Mouse (Mus musculus): ENCODE measurements around the gene Hspa12b. TPM values are rescaled to one million over a fixed set of nuclear protein-coding genes. Genes with fewer than 3 reads are reported as not detected.

Hspa12b gene
- not detected for polyA plus RNA-seq (2017; shearing (Covaris generic))

DNA sequence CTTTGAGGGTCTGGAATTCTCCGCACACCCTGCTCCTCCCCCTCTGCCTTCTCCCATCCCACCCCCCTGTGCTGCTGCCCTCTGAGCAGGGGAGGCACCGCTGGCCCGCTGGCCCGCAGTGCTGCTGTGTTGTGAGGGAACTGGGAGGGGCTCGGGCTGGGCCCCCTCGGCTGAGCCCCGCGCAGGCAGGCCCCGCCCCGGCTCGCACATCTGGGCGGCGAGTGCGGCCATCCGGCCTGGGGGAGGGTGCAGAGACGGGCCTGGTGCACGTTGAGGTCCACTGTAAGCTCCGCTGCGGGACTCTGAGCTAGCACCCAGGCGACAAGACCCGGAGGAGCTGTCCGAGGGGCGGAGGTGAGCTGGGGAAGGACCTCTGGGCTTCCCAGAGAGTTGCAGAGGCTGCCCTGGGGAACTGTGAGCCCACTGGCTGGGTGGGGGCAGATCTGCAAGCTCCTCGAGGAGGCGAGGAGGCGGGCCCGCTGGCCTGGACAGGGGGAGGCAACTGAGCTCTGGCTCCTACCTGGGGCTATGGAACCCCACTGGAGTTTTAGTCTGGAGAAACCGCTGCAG is at the start of gene Hspa12b:
Hspa12b (plus strand) TSS at position 120 of the 570 bp plus-strand sequence.

DNA sequence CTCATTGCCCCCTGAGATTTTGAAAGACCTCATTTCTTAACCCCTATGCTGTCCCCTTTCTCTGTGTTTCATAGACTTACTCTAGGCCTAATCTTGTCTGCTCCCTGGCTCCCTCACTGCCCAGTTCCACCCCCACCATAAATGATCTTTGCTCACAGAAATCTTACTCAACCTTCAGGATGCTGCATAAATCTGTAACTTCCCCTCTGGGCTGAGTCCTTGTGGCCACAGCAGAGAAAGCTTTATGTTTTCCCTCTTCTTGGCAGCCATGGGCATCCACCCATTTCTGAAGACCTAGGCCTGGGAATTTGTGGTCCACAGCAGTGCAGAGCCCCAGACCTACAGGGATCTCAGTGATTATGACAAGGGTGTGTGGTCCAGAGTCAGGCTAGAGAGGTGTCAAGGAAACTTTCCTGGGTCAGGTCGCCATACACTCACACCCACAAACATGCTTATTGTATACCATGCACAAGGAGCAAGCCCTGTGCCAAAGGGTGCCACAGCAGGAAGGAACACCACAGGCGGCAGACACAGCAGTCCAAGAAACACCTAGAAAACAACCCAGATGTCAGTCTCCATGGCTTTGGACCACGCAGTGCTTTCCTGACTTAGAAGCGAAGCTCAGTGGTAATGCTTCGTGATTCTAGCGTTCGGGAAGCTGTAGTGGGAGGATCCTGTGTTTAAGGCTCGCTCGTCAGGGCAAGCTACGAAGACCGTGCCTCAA is 40.3 kb upstream of the Hspa12b start, which contains the start of gene Siglec1:
Siglec1 (minus strand) TSS at position 99 of the 724 bp plus-strand sequence.

DNA sequence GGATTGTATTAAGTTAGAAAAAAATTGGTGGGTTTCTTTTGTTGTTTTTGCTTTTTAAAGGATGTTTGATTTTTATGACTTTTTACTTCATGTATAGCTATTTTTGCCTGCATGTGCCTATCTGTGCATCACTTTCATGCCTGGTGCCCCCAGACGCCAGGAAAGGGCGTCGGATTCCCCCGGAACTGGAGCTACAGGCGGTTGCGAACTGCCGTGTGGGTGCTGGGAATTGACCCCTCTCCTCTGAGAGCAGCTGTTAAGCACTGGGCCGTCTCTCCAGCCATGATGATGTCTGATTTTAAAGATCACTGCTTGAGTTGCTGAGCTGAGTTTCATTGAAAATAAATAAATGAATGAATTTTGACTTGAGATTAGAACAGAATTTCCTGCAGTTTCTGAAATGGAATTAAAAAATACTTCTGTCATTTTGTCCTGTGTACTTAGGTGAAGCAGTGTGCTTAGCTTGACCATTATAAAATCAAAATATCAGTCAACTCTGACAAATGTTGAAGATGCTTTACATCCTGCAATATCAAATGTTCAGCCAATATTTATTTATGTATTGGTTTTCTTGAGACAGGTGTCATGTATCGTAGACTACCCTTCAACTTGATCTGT is 6.0 kb downstream of the Hspa12b start, which contains the start of gene Gm11037:
Gm11037 (plus strand) TSS at position 568 of the 618 bp plus-strand sequence.

DNA sequence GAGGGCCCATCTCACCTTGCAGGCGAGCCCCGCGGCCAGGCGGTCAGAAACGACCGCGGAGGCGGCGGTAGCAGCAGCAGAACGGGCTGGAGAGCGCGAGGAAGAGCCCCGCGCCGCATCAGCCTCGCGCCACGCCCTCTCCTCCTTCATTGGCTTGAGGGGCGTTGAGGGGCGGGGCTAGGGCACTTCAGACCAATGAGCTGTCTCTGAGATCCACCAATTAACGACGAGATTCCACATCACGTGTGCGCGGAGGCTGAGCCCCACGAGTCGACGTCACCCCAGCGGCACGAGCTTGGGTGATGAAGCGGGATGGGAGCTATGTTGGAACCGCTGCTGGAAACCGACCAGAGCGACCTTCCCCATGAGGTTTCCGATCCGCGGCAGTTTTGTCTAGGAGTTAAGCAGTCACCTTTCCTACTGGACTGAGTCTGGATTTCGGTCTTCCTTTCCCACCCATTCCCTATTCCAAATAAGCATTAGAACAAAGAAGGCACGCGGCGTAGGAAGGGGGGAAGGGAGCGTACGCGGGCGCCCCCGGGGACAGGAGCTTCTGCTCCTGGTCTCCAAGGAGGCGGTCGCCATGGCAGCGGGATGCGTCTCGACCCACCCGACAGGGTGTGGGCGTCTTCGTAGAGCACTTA is 33.0 kb downstream of the Hspa12b start, which contains the start of gene 1700037H04Rik:
1700037H04Rik (minus strand) TSS at position 144 of the 644 bp plus-strand sequence.

DNA sequence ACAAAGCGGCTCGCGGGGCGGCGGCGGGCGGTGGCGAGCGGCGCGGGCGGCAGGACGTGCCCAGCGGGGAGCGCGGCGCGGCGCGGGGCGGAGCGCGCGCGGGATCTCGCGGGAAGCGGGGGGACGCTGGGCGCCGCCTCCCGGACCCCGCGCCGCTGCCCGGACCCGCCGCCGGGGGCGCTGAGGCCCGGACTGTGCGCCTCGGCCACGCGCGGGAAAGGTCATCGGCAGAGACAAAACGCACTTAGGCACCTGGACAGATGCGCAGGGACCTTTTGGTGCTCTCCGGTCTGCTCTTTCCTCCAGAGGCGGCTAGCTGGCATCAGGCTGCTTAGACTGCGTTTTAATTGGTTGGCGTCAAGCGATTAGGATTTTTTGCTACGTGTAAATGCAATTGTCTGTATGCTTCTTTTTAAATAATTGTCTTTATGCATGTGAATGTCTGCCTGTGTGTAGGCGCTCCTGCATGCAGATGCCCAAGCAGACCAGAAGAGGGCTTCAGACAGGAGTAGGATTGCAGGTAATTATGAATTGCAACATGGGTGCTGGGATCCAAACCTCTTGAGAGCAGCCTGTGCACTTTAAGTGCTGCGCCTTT is 53.0 kb downstream of the Hspa12b start, which contains the start of gene Cenpb:
Cenpb (minus strand) TSS at position 78 of the 598 bp plus-strand sequence.

DNA sequence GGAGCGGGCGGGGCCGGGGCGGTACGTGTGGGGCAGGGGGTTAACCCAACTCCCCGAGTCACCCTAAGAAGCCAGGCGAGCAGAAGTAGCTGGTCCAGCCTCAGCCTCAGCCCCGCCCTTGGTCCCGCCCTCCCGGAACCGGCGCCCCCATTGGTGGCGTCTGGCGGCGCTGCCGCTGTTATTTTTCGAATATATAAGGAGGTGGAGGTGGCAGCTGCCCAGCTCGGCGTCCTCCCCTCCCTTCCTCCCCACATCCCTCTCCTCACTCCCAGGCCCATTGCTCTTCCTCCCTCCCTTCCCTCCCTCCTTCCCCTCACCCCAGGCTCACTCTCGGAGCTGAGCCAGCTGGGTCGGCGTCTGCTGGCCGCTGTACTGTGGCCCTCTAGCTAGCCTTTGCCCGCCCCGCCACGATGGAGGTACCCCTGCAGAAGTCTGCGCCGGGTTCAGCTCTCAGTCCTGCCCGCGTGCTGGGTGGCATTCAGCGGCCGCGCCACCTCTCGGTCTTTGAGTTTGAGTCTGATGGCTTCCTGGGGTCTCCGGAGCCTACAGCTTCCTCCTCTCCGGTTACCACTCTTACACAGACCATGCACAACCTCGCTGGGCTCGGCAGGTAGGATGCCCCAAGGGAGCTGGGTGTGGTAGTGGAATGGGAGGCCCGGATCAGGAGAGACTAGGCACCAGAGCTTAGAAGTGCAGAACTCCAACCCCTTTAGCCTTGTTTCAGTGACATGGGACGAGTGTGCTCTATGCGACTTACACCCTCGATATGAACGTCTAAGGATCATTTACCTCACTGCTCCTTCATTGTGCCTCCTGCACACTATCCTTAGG is 59.9 kb downstream of the Hspa12b start, which contains the start of the genes Cdc25b and Spef1:
Cdc25b (plus strand) TSS at position 179 of the 831 bp plus-strand sequence.
Spef1 (minus strand) TSS at position 512 of the 831 bp plus-strand sequence.

Other genes starting within 250 kb of the Hspa12b start
- 10 to 100 TPM; 16.0 to 18.9 TPM for gene 4930402H24Rik, start 220.9 kb upstream of the Hspa12b start, polyA plus RNA-seq (2017; shearing (Covaris generic))
- 10 to 100 TPM in 1 of 2 experiments, 1 to 10 TPM in 1; 9.1 to 11.2 TPM for gene Atrn, start 220.8 kb upstream of the Hspa12b start, polyA plus RNA-seq (2017; shearing (Covaris generic))
- under 1 TPM in 1 of 2 experiments, not detected in 1; 0.74 TPM for gene Gfra4, start 84.2 kb upstream of the Hspa12b start, polyA plus RNA-seq (2017; shearing (Covaris generic))
- 1 to 10 TPM in 1 of 2 experiments, under 1 TPM in 1; 0.24 to 1.2 TPM for gene Adam33, start 63.5 kb upstream of the Hspa12b start, polyA plus RNA-seq (2017; shearing (Covaris generic))
- 1 to 10 TPM in 1 of 2 experiments, under 1 TPM in 1; 0.47 to 1.5 TPM for gene Siglec1, start 40.5 kb upstream of the Hspa12b start, polyA plus RNA-seq (2017; shearing (Covaris generic))
- not detected for gene Gm11037, start 6.2 kb downstream of the Hspa12b start, polyA plus RNA-seq (2017; shearing (Covaris generic))
- gene 1700037H04Rik, start 32.8 kb downstream of the Hspa12b start, polyA plus RNA-seq (2017; shearing (Covaris generic)) = 10 to 100 TPM; 29.1 to 30.9 TPM
- 1 to 10 TPM; 4.0 to 7.9 TPM for gene Cenpb, start 52.8 kb downstream of the Hspa12b start, polyA plus RNA-seq (2017; shearing (Covaris generic))
- 100 to 1,000 TPM in 1 of 2 experiments, 10 to 100 TPM in 1; 71.8 to 191 TPM for gene Cdc25b, start 59.7 kb downstream of the Hspa12b start, polyA plus RNA-seq (2017; shearing (Covaris generic))
- gene Spef1, start 60.0 kb downstream of the Hspa12b start, polyA plus RNA-seq (2017; shearing (Covaris generic)) = under 1 TPM; 0.45 to 0.85 TPM
- gene Ap5s1, start 79.8 kb downstream of the Hspa12b start, polyA plus RNA-seq (2017; shearing (Covaris generic)) = 10 to 100 TPM; 17.8 to 24.0 TPM
- gene Mavs, start 106.8 kb downstream of the Hspa12b start, polyA plus RNA-seq (2017; shearing (Covaris generic)) = 10 to 100 TPM; 16.4 to 25.0 TPM
- gene Pank2, start 135.2 kb downstream of the Hspa12b start, polyA plus RNA-seq (2017; shearing (Covaris generic)) = 100 to 1,000 TPM; 105 to 110 TPM
- gene Rnf24, start 225.6 kb downstream of the Hspa12b start, polyA plus RNA-seq (2017; shearing (Covaris generic)) = under 1 TPM; 0.23 to 0.56 TPM

Data from activated CD4-positive, CD25-positive, alpha-beta regulatory T cell (primary cell).